Mouse (Mus musculus) intestine, embryonic 15.5 days (tissue): ENCODE measurements around the gene Rbm15. TPM values are rescaled to one million over a fixed set of nuclear protein-coding genes. Genes with fewer than 3 reads are reported as not detected.

Source experiments
- ATAC-seq: fragments of 200-750 bp; cut with Nextera tagmentation; 2 replicates; pipeline ENCODE4 v1.8.0; 2017; ENCODE audit warnings: moderate TSS enrichment, moderate library complexity
- H3K27ac ChIP-seq: fragments of 300-500 bp; sonication (generic); 2 replicates; pipeline ENCODE4 v1.5.1; 2015; ENCODE audit warnings: mild to moderate bottlenecking, inconsistent platforms
- H3K27me3 ChIP-seq: fragments of 300-500 bp; sonication (generic); replicated peaks from 2 replicates; pipeline ENCODE4 v1.6.1; 2015; ENCODE audit warnings: inconsistent platforms
- H3K36me3 ChIP-seq: fragments of 300-500 bp; sonication (generic); 2 replicates; pipeline ENCODE4 v1.6.1; 2015; ENCODE audit warnings: inconsistent platforms
- H3K4me1 ChIP-seq: fragments of 300-500 bp; sonication (generic); replicated peaks from 2 replicates; pipeline ENCODE4 v1.6.1; 2015; ENCODE audit warnings: inconsistent platforms
- H3K4me2 ChIP-seq: fragments of 300-500 bp; sonication (generic); replicated peaks from 2 replicates; pipeline ENCODE4 v1.6.1; 2015; ENCODE audit warnings: mild to moderate bottlenecking, inconsistent platforms
- H3K4me3 ChIP-seq: fragments of 300-500 bp; sonication (generic); replicated peaks from 2 replicates; pipeline ENCODE4 v1.5.1; 2015; ENCODE audit warnings: inconsistent platforms
- H3K9ac ChIP-seq: fragments of 300-500 bp; sonication (generic); 2 replicates; pipeline ENCODE4 v1.6.1; 2015; ENCODE audit warnings: inconsistent platforms
- H3K9me3 ChIP-seq: fragments of 300-500 bp; sonication (generic); 2 replicates; pipeline ENCODE4 v1.6.1; 2016; ENCODE audit warnings: inconsistent platforms
- WGBS: fragments of 180-500 bp; shearing (Covaris S2); methylation state at CpG from one replicate; pipeline ENCODE4 v1.1.7; 2015; 5-methylcytosine and 5-hydroxymethylcytosine counted together
- polyA plus RNA-seq: library from polyadenylated mRNA; unstranded; fragments of >200 nt; fragmentation: Nextera tagmentation; extraction: Ambion mirVana; gene quantifications from 2 replicates; pipeline ENCODE4 v1.2.1, GENCODE M21; 2015

The Rbm15 gene
- 13.9 and 15.1 TPM in 2 replicates for polyA plus RNA-seq

- Histone ChIP-seq H3K4me3 (peak within 1 kb of the TSS; percentile 84), H3K9me3 (no peaks in the 10 kb centered on the region), H3K36me3 (peaks cover 11% of the 10 kb centered on the region), H3K27ac (peak within 1 kb of the TSS; percentile 97), H3K4me1 (peaks cover 20% of the 10 kb centered on the region), H3K27me3 (no peaks in the 10 kb centered on the region), H3K4me2 (peak within 1 kb of the TSS; percentile 81), H3K9ac (peak within 1 kb of the TSS; percentile 89)
- peak; percentile 94 for ATAC-seq
- WGBS, result under 1% methylated on average over 62 of the region's 62 CpGs
These were observed at the start of gene Rbm15 for GRCm38 (mm10) chr3:107333381-107334201. Gene Rbm15 (minus strand): TSS chr3:107333673.

- Histone ChIP-seq H3K27ac (no peak overlapping the region), H3K9me3 (no peaks in the 10 kb centered on the region), H3K4me3 (no peak overlapping the region), H3K9ac (no peak overlapping the region), H3K4me2 (no peak overlapping the region), H3K27me3 (no peaks in the 10 kb centered on the region; the same call in 1 of the 2 replicates), H3K36me3 (no peaks in the 10 kb centered on the region), H3K4me1 (no peaks in the 10 kb centered on the region)
- 4% methylated on average over 4 of the region's 4 CpGs for WGBS
- ATAC-seq, result no peak
These were observed 45.9 kb upstream of the Rbm15 start for GRCm38 (mm10) chr3:107379422-107379821.

GRCm38 (mm10) chr3:107378626-107379025, 45.2 kb upstream of the Rbm15 start:
- H3K4me2 ChIP-seq, result no peak overlapping the region
- H3K27ac ChIP-seq, result no peak overlapping the region
- WGBS, result 75% methylated on average over 5 of the region's 5 CpGs
- no peaks in the 10 kb centered on the region for H3K4me1 ChIP-seq
- no peaks in the 10 kb centered on the region for H3K36me3 ChIP-seq
- no peak overlapping the region for H3K4me3 ChIP-seq
- H3K27me3 ChIP-seq, result no peaks in the 10 kb centered on the region; the same call in 1 of the 2 replicates
- no peak for ATAC-seq
- H3K9ac ChIP-seq, result no peak overlapping the region
- no peaks in the 10 kb centered on the region for H3K9me3 ChIP-seq

- H3K27me3 ChIP-seq, result no peaks in the 10 kb centered on the region; the same call in 1 of the 2 replicates
- 14% methylated on average over 6 of the region's 6 CpGs for WGBS
- no peak overlapping the region for H3K9ac ChIP-seq
- H3K4me3 ChIP-seq, result no peak overlapping the region
- no peak for ATAC-seq
- no peaks in the 10 kb centered on the region for H3K9me3 ChIP-seq
- no peaks in the 10 kb centered on the region for H3K4me1 ChIP-seq
- H3K4me2 ChIP-seq, result no peak overlapping the region
- no peaks in the 10 kb centered on the region for H3K36me3 ChIP-seq
- H3K27ac ChIP-seq, result no peak overlapping the region
These were observed 41.6 kb upstream of the Rbm15 start for GRCm38 (mm10) chr3:107374948-107375664.

GRCm38 (mm10) chr3:107369156-107369555, 35.7 kb upstream of the Rbm15 start:
- Histone ChIP-seq H3K9me3 (no peaks in the 10 kb centered on the region), H3K4me2 (no peak overlapping the region), H3K36me3 (no peaks in the 10 kb centered on the region), H3K9ac (no peak overlapping the region), H3K27ac (no peak overlapping the region), H3K4me1 (no peaks in the 10 kb centered on the region), H3K4me3 (no peak overlapping the region), H3K27me3 (no peaks in the 10 kb centered on the region)
- no peak for ATAC-seq
- WGBS, result 71% methylated on average over 6 of the region's 6 CpGs

GRCm38 (mm10) chr3:107367938-107368599, 34.6 kb upstream of the Rbm15 start:
- 73% methylated on average over 8 of the region's 8 CpGs for WGBS
- H3K9ac ChIP-seq, result no peak overlapping the region
- no peaks in the 10 kb centered on the region for H3K27me3 ChIP-seq
- H3K27ac ChIP-seq, result no peak overlapping the region
- no peaks in the 10 kb centered on the region for H3K4me1 ChIP-seq
- no peak overlapping the region for H3K4me3 ChIP-seq
- no peaks in the 10 kb centered on the region for H3K9me3 ChIP-seq
- ATAC-seq, result no peak
- no peak overlapping the region for H3K4me2 ChIP-seq
- no peaks in the 10 kb centered on the region for H3K36me3 ChIP-seq

GRCm38 (mm10) chr3:107365341-107365740, 31.9 kb upstream of the Rbm15 start:
- no peaks in the 10 kb centered on the region for H3K36me3 ChIP-seq
- no peaks in the 10 kb centered on the region for H3K4me1 ChIP-seq
- no peaks in the 10 kb centered on the region for H3K27me3 ChIP-seq
- 85% methylated on average over 4 of the region's 4 CpGs for WGBS
- no peaks in the 10 kb centered on the region for H3K9me3 ChIP-seq
- no peak overlapping the region for H3K27ac ChIP-seq
- no peak overlapping the region for H3K4me2 ChIP-seq
- no peak overlapping the region for H3K9ac ChIP-seq
- no peak overlapping the region for H3K4me3 ChIP-seq
- no peak for ATAC-seq

- no peak overlapping the region for H3K4me2 ChIP-seq
- H3K4me1 ChIP-seq, result no peaks in the 10 kb centered on the region
- WGBS, result 85% methylated on average over 5 of the region's 5 CpGs
- H3K9ac ChIP-seq, result no peak overlapping the region
- H3K27ac ChIP-seq, result no peak overlapping the region
- H3K9me3 ChIP-seq, result no peaks in the 10 kb centered on the region
- no peaks in the 10 kb centered on the region for H3K36me3 ChIP-seq
- ATAC-seq, result no peak
- H3K27me3 ChIP-seq, result no peaks in the 10 kb centered on the region
- no peak overlapping the region for H3K4me3 ChIP-seq
These were observed 29.9 kb upstream of the Rbm15 start for GRCm38 (mm10) chr3:107363391-107363790.

GRCm38 (mm10) chr3:107360341-107360740, 26.9 kb upstream of the Rbm15 start:
- H3K4me1 ChIP-seq, result peaks cover 3% of the 10 kb centered on the region; the same call in 1 of the 2 replicates
- H3K4me2 ChIP-seq, result no peak overlapping the region
- WGBS, result 66% methylated on average over 4 of the region's 4 CpGs
- H3K36me3 ChIP-seq, result no peaks in the 10 kb centered on the region
- ATAC-seq, result no peak
- no peaks in the 10 kb centered on the region for H3K27me3 ChIP-seq
- no peak overlapping the region for H3K9ac ChIP-seq
- H3K9me3 ChIP-seq, result no peaks in the 10 kb centered on the region
- H3K27ac ChIP-seq, result no peak overlapping the region
- H3K4me3 ChIP-seq, result no peak overlapping the region

- Histone ChIP-seq H3K4me1 (peaks cover 3% of the 10 kb centered on the region; the same call in 1 of the 2 replicates), H3K9ac (no peak overlapping the region), H3K27me3 (no peaks in the 10 kb centered on the region), H3K27ac (no peak overlapping the region), H3K9me3 (no peaks in the 10 kb centered on the region), H3K36me3 (no peaks in the 10 kb centered on the region), H3K4me2 (no peak overlapping the region), H3K4me3 (no peak overlapping the region)
- WGBS, result 58% methylated on average over 3 of the region's 3 CpGs
- ATAC-seq, result no peak
These were observed 24.3 kb upstream of the Rbm15 start for GRCm38 (mm10) chr3:107357700-107358234.

- H3K9ac ChIP-seq, result 0 out of 2 replicates have a peak overlapping the region, but pooled peaks have one; percentile 17
These were observed 23.5 kb upstream of the Rbm15 start for GRCm38 (mm10) chr3:107356964-107357441.

More at GRCm38 (mm10) chr3:107356964-107357441, 23.5 kb upstream of the Rbm15 start:
- no peaks in the 10 kb centered on the region for H3K27me3 ChIP-seq
- H3K4me2 ChIP-seq, result peak overlapping the region; percentile 49
- no peaks in the 10 kb centered on the region for H3K9me3 ChIP-seq
- no peaks in the 10 kb centered on the region for H3K36me3 ChIP-seq
- peak; percentile 91 for ATAC-seq
- peaks cover 3% of the 10 kb centered on the region; the same call in 1 of the 2 replicates for H3K4me1 ChIP-seq
- under 1% methylated on average over 11 of the region's 11 CpGs for WGBS
- H3K4me3 ChIP-seq, result no peak overlapping the region; the same call in 1 of the 2 replicates
- H3K27ac ChIP-seq, result no peak overlapping the region
